Mouse (Mus musculus) retina, embryonic 14.5 days (tissue): ENCODE measurements around the gene Il11.

Source experiments
- DNase-seq: peaks from one replicate; pipeline ENCODE4 v3.0.0-alpha.2; 2015; ENCODE audit warnings: low spot score

Gene Il11

DNA sequence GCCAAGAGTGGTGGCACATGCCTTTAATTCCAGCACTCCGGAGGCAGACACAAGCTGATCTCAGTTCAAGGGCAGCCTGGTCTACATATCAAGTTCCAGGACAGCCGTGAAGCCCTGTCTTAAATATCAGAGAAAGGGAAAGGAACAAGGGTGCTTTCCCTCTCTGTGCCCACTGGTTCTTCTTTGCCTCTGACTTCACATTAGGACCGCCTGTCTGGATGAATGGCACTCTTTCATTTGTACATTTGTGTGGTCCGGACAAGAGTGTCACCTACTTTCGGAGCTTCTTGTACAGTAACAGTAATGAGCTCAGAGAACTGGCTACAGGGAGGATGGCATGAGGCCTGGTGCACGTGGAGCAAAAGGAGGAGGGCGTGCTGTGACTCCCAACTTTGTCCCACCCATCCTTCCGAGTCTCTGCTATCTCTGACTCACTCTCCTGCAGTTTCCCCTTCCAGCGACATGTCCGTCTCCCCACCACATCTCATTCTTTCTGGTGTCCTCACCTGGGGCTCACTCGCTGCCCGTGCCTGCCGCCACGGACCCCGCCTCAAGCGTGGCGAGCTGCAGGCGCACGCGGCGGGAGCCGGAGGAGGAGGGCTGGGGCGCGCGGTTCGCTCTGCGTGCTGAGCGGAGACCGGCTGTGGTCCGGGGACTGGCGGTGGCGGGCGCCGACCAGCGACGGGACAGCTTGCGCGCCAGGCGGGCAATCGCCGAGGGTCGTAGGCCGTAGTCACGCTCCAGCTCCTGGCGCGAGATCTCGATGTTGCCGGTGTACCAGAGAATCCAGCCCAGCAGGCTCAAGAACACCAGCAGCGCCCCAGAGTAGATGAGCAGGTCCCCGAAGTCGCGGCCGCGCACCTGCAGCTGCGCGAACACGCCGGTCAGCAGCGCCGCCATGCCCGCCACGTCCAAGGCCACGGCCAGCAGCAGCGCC is 6.1 kb upstream of the Il11 start:
- peak; percentile 74 for DNase-seq

DNA sequence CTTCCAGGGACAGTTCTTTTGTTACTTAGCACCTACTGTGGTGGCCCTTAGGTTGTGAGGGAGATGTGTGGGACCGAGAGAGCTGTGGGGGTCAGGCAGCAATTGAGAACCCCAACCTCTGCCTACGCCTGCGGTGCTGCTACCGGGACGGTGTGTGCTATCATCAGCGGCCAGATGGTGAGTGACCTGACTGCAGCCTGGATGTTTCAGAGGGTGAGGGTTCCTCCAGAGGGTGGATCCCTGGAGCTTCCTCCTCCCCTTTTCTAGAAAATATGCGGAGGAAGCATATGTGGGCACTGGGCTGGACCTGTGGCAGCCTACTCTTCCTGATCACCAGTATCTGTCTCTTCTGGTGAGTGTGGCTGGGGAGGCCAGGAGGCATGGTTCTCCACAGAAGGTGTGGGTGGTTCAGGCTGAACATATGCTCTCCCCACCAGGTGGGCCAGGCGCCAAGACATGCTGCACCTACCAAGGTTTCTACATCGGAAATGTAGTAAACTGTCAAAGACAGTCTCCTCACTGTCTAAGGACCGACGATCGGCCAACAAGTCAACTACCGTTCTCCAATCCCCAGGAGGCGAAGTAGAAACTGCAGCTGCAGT is 1.1 kb upstream of the Il11 start:
- no peak for DNase-seq

DNA sequence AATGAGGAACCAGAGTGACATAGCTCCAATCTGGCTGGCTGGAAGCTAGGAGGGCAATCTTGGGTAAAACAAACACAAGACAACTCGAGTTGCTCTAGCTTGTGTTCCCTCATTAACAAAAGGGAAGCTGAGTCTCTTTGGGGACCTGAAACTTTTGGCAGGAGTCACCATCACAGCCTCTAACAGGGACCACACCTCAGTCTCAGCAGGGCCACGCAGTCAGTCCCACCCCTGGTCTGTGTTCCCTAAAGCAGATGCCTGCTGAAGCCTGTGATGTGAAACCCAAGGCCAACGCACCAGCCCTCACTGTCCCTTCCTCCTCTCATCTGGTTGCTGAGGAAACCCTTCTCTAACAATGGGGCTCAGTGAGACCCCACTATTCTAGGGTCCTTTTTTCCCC is 529 bp downstream of the Il11 start:
- no peak for DNase-seq

DNA sequence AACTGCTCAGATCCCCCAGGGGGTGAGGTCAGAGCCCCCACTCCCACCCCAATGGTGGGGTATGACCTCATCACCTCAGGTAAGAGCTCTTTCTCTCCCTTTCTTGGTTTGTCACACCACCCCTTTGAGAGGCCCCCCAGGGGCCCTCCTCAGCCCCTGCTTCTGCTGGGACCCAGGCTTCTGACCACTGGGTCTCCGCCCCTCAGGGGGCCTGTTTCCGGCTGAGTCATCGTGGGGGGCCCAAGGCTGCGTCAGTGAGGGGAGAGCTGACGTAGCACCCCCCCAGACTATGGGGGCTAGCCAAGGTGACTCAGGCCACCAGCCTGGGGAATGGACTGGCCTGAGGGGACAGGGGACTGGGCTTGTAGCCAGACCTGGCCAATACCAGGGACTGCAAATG is 2.7 kb downstream of the Il11 start:
- no peak for DNase-seq

DNA sequence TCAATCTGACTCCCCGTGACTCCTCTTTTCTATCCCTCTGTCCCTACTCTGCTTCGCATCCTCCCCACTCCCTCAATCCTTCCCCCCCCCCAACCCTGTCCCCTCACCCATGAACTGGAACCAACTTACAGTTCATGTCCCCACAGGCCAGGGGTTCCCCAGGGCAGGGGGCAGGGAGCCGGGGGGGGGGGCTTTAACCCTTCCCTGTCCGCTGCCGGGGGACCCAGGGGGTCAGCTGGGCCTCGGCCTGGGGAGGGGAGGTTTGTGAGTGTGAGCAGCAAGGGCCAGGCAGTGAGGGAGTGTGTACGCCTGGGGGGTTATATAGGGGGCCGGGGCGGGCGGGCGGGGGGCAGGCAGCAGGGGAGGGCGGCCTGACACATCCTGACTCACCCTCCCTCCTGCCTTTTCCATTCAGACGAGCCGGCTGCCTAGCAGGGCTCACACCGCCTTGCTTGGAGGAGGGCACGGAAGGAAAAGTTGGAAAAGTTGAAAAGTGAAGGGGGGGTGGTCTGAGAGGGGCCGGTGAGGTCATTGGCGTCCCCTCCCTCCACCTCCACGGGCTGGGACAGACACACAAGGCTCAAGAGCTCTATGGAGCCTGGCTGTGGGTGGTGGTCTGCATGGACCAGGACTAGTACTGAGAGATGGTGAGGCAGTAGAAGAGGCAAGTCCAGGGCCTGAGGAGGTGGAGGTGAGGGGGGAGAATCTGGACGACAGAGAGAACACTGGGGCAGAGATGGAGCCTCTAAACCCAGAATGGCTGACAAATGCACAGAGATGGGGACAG is 4.6 kb downstream of the Il11 start:
- DNase-seq = no peak

DNA sequence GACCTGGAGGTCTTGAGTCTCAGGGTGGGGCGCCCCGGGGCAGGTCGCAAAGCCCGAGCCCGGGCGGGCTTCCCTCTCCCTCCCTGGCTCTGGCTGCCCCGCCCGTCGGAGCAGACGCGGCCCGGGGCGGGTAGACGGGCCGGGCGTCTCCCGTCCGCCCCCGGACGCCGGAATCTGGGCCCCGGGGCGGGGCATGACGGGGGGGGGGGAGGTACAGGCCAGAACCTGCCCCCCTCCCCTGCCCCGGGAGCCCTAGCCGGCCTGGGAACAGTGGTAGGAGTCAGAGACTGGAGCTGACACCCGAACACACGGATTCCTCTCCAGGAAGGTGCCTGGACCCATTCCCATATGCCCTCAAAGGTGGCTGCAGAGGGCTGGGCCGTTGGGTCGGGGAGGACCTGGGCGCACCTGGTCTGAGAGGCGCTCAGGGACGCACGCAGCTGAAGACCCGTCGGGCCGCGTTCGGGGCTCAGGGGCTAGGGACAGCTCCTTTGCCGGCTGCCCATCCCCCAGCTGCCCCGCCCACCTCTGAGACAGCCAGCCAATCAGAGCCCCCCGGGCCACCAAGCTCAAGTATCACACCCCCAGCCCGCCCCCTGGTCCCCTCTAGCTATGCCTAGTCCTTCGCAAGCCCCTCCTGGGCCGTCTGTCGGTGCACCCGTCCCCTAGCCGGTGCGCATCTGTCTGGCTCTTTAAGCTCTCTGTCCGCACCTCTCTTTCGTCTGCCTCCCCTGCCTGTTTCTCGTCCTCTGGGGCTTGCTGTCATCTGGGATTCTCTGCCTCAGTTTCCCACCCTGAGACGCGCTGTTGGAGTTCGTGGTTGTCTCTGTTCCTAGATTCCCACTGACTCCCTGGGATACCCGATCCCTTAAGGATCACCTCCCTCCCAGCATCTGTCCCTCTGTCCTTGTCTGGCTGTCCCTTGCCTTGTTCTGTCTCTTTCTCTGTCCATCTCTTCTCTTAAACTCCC is 5.5 kb downstream of the Il11 start:
- peak; percentile 76 for DNase-seq

DNA sequence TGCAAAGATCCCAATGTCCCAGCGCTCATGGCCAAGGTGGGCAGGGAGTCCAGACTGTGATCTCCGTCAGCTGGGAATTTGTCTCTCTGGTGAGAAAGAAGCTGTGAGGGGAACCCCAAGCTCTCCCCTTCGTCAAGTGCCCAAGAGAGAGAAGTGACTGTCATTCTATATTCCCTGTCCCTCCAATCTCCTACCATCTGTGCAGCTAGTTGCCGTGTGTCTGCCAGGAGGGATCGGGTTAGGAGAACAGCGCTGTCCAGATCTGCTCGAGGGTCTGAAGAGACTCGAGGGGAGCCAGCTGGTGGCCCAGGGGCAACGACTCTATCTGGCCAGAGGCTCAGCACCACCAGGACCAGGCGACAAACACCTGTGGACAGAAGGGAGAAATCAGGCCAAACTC is 6.5 kb downstream of the Il11 start:
- no peak for DNase-seq

DNA sequence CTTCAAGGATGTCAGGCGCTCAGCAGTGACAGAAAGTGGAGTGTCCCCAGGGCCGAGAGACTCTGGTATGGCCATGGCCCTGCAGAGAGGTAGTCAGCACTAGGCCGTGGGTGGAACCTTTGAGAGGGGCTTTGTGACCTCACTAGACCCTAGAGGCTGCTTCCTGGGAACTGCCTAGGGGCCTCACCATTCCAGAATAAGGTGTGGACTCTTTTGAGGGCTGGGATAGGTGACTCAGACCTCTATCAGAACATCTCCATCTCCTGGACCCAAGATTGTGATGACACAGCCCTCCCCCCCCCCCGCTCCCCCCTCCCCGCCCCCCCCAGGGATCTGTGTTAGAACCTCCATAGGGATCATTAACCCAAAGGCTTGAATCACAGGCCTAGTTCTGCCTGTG is 11.5 kb downstream of the Il11 start, which contains the start of gene Fam71e2:
Gene Fam71e2, minus strand, starts transcription at position 101 of the 400 bp plus-strand sequence.
- DNase-seq = no peak

DNA sequence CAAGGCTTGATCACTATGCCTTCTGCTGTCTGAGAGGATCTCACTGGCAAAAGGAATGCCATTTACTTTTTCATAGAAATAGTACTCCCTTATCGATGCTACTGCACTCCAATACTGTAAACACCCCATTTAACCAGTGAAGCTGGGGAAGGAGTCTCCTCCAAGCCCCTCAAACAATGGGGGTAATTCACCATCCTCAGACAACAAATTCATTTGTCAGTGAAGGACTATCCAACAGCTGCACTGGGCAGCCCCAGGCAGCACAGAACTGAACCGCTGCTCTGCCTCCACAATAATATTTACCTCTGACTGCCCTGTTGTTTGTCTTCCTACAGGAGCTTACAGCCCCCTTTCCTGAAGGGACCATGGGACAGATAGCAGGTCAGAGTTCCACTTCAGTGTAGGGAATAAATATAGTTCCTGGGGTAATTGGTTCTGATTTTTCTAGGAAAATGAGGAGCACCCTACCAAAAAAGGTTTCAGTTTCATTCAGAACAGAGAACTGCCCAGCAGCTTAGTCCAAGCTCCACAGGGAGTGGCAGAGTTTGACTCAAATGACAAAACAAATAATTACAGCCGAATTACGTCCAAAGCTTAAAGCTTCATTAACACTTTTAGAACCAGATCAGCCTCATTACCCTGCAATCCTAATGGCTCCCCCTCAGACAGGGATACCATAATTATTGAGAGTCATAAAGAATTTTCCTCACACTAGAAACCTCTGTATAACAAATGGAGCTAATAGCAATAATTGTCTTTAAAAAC is 17.5 kb downstream of the Il11 start:
- no peak for DNase-seq

DNA sequence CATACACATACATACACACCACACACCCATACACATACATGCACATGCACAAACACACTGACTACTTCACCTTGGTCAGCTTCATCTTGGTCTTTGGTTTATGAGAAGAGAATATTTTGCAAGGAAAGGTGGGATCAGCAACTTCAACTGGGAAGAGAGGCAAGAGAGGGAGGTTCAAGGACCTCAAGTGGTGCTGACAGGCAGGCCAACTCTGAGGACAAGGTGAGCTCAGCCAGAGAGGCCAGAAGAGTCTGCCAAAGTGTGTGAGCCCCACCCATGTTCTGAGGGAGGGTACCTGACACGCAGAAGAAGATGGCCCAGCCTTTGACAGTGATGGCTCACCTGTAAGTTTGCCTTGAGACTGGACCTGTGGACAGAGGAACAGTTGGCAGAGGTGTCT is 23.0 kb downstream of the Il11 start:
- no peak for DNase-seq

DNA sequence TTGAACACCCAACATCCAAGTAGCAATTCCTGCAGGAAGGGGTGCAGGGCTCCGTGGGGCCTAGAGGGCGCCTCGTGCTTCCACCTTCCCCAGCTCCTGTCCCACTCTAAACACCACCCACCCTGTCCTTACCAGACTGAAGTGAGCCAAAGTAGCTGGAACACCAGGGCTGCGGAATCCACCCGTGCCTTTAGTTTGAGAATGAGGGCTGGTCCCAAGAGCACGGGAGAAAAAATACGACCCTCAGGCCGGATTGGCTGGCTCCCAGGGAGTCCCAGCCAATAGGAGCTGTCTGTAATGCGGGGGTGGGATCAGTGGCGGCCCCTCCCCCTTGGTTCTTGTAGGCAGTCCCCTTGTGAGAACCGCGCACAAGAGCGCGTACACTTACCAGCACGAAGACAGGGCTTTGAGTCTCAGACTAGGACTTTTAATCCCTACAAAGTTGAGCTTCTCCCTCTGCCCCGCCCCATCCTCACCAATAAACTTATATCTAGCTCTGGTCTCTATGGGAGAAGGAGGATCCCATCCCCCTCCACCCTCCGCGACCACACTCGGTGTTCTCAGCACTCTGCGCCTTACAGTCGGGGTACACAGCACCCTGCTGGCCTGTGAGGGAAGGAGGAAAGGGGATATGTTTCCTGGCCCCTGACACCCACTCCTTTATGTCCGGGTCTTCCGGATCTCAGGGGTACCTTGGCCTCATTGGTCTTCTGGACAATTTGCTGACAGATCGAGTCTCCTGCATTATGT is 29.7 kb downstream of the Il11 start, which contains the start of gene Cox6b2:
Gene Cox6b2, minus strand, starts transcription at position 274 of the 750 bp plus-strand sequence.
- peak; percentile 90 for DNase-seq

DNA sequence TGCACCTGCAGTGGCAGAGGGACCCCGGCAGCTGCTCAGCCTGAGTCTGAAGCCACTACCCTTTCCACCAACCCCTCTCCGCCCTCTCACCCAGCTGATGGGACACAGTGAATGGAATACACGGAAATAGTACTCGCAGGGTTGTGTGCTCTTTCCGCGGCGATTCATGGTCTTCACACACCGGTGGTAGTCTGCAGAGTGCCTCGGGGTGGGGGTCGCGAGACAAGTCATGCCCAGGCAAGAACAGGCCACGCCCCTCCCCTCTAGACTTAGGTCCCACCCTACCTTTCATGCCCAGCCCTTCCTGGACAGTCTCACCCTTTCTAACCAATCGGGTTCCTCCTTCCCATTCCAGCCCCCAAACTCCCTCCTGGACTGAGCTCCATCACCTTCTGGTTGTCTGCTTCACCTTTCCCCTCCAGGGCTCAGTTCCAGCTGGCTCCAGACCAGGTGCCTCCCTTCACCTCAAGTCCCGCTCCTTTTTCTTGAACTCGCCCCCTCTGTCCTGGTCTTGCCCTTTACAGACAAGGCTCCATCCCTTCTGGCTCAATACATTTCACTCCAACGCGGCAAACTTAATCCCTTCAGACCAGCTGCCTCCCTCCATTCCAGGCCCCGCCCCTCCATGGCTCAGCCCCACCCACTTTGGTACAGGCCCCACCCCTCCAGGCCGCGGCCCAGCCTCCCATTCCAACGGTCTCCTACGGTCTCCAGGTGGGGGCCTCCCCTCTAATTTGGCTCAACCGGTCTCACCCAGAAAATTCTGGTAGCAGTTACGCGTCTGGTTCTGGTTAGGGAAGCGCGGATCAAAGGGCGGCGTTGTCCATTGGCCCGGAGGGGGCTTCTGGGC is 30.5 kb downstream of the Il11 start:
- peak; percentile 72 for DNase-seq

DNA sequence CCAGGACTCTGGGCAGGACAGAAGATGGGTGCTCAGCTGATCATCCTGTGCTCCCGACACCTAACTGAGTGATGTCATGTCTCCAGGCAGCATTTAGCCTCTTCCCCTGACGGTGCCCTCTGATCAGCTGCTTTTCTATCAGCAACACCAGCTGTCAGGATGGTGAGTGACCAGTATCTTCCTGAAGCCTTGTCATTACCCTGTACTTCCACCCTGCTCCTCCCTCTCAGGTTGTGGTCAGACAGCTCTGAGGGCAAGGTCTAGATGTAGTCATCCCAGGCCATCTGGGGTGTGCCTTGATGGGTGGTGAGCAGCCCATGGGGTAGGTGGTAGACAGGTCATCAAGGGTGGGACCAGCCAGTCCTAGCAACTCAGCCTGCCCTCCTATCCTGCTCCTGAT is 33.5 kb downstream of the Il11 start:
- DNase-seq = no peak

DNA sequence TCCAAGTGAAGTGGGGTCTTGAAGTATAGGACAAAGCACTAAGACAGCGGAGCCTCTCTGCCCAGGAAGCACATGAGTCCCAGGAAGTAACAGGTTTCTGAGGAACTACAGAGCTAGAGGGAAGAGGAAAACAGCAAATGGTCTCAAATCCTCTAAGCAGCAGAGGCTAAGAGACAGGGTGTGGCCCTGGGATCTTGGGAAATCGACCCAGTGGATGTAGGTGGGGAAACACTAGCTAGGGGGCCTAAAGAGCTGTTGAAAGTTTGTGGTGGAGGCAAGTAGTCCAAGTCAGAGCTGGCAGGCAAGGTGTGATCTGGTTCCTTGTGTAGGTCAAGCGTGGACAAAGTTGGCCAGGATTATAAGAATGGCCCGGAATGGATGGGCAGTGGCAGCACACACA is 34.3 kb downstream of the Il11 start:
- DNase-seq = no peak

DNA sequence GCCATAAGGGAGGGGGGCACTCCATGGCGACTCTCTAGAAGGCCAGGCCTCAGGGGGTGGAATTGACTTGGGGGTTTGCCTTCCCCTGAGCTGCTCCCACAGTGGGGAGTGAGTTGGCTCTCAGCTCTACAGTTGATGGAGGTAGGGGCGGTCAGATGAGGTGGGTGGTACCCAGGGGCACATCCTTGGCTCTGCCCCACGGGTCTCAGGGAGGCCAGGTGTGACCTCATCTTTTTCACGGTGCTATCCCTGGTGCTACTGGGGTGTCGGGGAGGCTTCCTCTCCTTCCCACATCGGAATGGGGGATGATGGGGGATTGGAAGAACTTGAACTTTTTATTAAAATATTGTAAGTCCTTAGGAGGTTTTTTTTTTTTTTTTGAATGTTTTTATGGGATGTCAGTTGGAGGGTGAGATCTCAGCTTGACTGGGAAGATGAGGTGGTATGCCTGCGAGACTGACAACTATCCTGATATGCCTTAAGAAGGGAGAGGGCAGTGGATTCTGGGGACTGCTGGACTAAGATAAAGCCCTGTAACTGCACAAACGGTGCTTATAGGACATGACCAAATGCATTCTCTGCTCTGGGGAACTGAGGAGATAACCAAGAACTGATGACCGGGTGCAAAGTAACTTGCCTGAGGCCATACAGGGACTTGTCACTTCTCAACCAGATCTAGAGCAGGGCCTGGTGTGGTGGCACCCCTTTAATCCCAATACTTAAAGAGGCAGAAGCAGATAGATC is 35.3 kb downstream of the Il11 start:
- no peak for DNase-seq

DNA sequence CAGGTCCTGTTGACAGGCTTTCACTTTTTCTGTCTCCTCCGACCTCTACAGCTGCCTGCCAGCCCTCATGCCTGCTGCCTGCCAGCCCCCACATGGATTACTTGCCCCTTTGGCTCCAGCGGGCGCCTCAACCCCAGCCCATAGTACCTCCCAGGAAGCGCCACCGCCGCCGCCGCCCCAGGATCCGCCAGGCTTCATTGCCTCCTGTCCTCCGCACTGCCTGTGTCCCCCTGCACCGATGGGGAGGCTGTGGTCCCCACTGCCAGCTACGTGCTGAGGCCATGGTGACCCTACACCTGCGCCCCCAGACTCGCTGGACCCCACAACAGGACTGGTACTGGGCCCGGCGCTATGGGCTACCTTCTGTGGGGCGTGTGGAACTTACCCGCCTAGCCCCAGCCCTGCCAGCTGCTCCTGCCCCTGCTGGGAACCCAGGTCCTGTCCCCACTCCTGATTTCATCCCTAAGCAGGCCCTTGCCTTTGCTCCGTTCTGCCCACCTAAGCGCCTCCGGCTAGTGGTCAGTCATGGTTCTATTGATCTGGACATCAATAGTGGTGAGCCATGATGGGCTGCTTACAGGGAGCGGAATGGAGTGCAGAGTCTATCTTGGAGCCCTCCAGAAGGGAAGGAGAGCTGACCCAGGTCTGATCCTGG is 36.2 kb downstream of the Il11 start:
- no peak for DNase-seq

DNA sequence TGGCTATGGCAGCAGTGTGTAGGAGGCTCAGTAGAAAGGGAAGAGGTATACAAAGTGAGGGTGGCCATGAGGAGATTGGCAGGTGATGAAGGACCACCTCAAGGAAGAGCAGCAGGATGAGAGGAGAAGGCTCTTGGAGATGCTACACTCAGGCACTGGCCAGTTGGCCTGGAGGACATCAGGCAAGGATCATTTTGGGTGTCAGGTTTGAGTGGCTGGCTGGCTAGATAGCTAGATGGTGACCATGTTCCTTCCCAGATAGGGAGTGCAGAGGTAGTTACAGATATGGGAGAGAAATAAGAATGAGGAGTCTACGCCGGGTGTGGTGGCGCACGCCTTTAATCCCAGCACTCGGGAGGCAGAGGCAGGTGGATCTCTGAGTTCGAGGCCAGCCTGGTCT is 37.8 kb downstream of the Il11 start:
- DNase-seq = no peak

DNA sequence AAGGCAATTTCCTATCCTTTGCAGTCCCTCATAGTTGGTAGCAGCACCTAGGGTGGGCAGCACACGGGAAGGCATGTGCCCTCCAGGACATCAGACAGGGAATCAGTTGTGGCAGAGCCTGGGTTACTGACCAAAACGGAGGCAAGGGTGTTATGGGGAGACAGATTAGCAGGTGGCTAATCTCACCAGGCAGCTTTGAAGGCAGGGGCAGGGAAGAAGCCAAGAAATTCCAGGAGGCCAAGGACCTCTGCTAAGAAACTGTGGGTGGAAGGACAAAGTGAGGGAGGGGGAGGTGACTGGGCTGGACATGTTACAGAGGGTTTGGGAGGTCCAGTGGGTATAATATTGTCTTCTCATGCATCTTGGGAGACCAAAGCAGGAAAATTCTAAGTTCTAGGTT is 39.3 kb downstream of the Il11 start:
- no peak for DNase-seq
